Mouse (Mus musculus) heart, postnatal 14 days (tissue): ENCODE results near the gene Hmga2. TPM values are rescaled to one million over a fixed set of nuclear protein-coding genes. Genes with fewer than 3 reads are reported as not detected.

ENCODE experiments used
- DNase-seq, 2 experiments: peaks; one replicate each; pipeline ENCODE4 v3.0.0; 2021 to 2022
- intact Hi-C: fragments of 180-260 bp; cut with DNase I; formaldehyde crosslinking; loops from one replicate; pipeline ENCODE4 v1.15.1; 2025
- total RNA-seq, 2 experiments: library from RNA; stranded (reverse); gene quantifications; 2 replicates each; pipeline ENCODE4 v1.2.3; 2021

Hmga2 gene
- total RNA-seq, 2 experiments from 2014 or later = 0.07 TPM; not detected in 1

GRCm38 (mm10) chr10:120475041-120475541 lies 1.2 kb downstream of the Hmga2 start:
- peak; percentile 27 to 28 for DNase-seq
- intact Hi-C loops = no loop called here

GRCm38 (mm10) chr10:120474301-120474700 lies 2.0 kb downstream of the Hmga2 start:
- DNase-seq = no peak
- intact Hi-C loops = loop anchor here (5.0 kb wide), 1 partner anchor 97 kb away; no protein-coding TSS in a partner anchor

GRCm38 (mm10) chr10:120473218-120473617 lies 3.1 kb downstream of the Hmga2 start:
- intact Hi-C loops = loop anchor here (5.0 kb wide), 1 partner anchor 96 kb away; no protein-coding TSS in a partner anchor
- DNase-seq = no peak

GRCm38 (mm10) chr10:120472606-120473005 lies 3.7 kb downstream of the Hmga2 start:
- intact Hi-C loops = loop anchor here (5.0 kb wide), 1 partner anchor 95 kb away; no protein-coding TSS in a partner anchor
- no peak for DNase-seq

- no peak for DNase-seq
- intact Hi-C loops = no loop called here
These were observed 11.1 kb downstream of the Hmga2 start for GRCm38 (mm10) chr10:120465121-120465520.

GRCm38 (mm10) chr10:120461769-120462168 lies 14.5 kb downstream of the Hmga2 start:
- intact Hi-C loops = no loop called here
- no peak for DNase-seq

GRCm38 (mm10) chr10:120461301-120461700 lies 15.0 kb downstream of the Hmga2 start:
- no peak for DNase-seq
- intact Hi-C loops = no loop called here

GRCm38 (mm10) chr10:120458866-120459265 lies 17.4 kb downstream of the Hmga2 start:
- DNase-seq = no peak
- intact Hi-C loops = no loop called here

- intact Hi-C loops = no loop called here
- DNase-seq = no peak
These were observed 26.5 kb downstream of the Hmga2 start for GRCm38 (mm10) chr10:120449661-120450284.

GRCm38 (mm10) chr10:120446799-120447198 lies 29.5 kb downstream of the Hmga2 start:
- DNase-seq = no peak
- intact Hi-C loops = no loop called here

GRCm38 (mm10) chr10:120446206-120446605 lies 30.1 kb downstream of the Hmga2 start:
- intact Hi-C loops = no loop called here
- DNase-seq = no peak

GRCm38 (mm10) chr10:120444463-120445070 lies 31.7 kb downstream of the Hmga2 start:
- intact Hi-C loops = no loop called here
- no peak for DNase-seq

GRCm38 (mm10) chr10:120443757-120444311 lies 32.4 kb downstream of the Hmga2 start:
- no peak for DNase-seq
- intact Hi-C loops = no loop called here

GRCm38 (mm10) chr10:120441254-120441653 lies 35.0 kb downstream of the Hmga2 start:
- intact Hi-C loops = no loop called here

GRCm38 (mm10) chr10:120434433-120434832 lies 41.8 kb downstream of the Hmga2 start:
- DNase-seq = no peak
- intact Hi-C loops = no loop called here

More at GRCm38 (mm10) chr10:120441254-120441653, 35.0 kb downstream of the Hmga2 start:
- no peak for DNase-seq

- no peak for DNase-seq
- intact Hi-C loops = no loop called here
These were observed 42.8 kb downstream of the Hmga2 start for GRCm38 (mm10) chr10:120433463-120433815.

GRCm38 (mm10) chr10:120432731-120433462 lies 43.4 kb downstream of the Hmga2 start:
- intact Hi-C loops = no loop called here
- no peak for DNase-seq

GRCm38 (mm10) chr10:120432081-120432480 lies 44.2 kb downstream of the Hmga2 start:
- intact Hi-C loops = no loop called here
- no peak for DNase-seq

- no peak for DNase-seq
- intact Hi-C loops = no loop called here
These were observed 44.8 kb downstream of the Hmga2 start for GRCm38 (mm10) chr10:120431435-120431834.

GRCm38 (mm10) chr10:120430422-120430821 lies 45.8 kb downstream of the Hmga2 start:
- intact Hi-C loops = no loop called here
- no peak for DNase-seq

GRCm38 (mm10) chr10:120429758-120430259 lies 46.5 kb downstream of the Hmga2 start:
- intact Hi-C loops = no loop called here
- DNase-seq = no peak
